Mouse (Mus musculus) heart, postnatal 0 days (tissue): ENCODE data around the gene Lpar5.

Experiments used
- CTCF ChIP-seq: IDR thresholded peaks from 2 replicates; pipeline ENCODE4 v1.5.1; 2016; ENCODE audit warnings: antibody characterized with exemption, control low read depth, low read depth
- EP300 ChIP-seq: IDR thresholded peaks from 2 replicates; pipeline ENCODE4 v1.6.1; 2016; ENCODE audit warnings: antibody characterized with exemption, low read depth

GRCm38 (mm10) chr6:125107705-125108104 is 40.0 kb downstream of the Lpar5 start:
- TF ChIP-seq EP300, result no peak
- TF ChIP-seq CTCF, result no peak
